Mouse (Mus musculus): ENCODE results near the gene Gm37240. TPM values are rescaled to one million over a fixed set of nuclear protein-coding genes. Genes with fewer than 3 reads are reported as not detected.

Gene Gm37240
- total RNA-seq, 1 experiment: 1.2 TPM

DNA sequence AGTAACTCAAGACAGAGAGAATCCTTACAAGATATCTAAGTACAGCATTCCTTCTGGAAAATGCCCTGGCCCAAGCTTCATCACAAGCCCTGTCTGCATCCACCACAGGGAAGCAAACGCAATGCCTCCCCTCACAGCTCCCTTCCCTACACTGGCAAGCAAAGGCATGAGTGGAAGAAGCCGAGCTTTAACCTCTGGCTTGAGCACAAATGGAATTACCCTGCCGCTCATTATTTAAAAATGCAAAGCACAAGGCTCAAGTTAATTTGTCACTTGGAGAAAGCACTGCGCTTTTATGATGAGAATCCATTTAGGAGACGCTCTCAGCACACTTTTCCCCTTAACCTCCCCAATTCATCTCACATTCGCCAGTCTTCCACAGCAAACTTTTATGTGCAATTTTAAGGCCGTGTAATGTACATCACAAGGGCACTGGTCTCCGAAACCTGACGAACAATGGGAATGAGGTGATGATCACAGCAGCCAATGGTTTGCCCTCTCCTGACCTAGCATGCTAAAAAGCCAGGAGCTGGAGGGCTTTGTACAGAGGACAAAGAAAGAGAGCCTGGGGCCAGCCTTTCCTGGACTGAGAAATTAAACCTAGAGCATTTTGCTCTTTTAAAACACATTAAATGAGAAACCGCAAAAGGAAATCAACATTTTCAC lies 54.7 kb downstream of the Gm37240 start:
- H3K36me3 ChIP-seq (ENCODE audit: control insufficient read depth, insufficient read depth, low read length, poor library complexity, severe bottlenecking): no peaks in the 10 kb centered on the region
- no peak overlapping the region for H3K27ac ChIP-seq (ENCODE audit: insufficient read depth, low read depth, low read length, poor library complexity, severe bottlenecking)
- H3K9me3 ChIP-seq (ENCODE audit: control insufficient read depth, insufficient read depth, low read depth, low read length): no peaks in the 10 kb centered on the region
- H3K4me3 ChIP-seq (ENCODE audit: insufficient read depth in 1 of 2, low read depth in 1 of 2, low read length in 2 of 2, poor library complexity in 1 of 2, severe bottlenecking in 1 of 2): no peak overlapping the region
- in situ Hi-C loops (cut with MboI; ENCODE audit: low sequenced_read_pairs in 2 of 2, unreplicated experiment in 2 of 2): no loop called here
- peaks cover 0 to 9% of the 10 kb centered on the region in 2 experiments; a peak in 2 of 4 replicates for H3K4me1 ChIP-seq (ENCODE audit: control insufficient read depth in 2 of 2, insufficient read depth in 2 of 2, low read length in 2 of 2, poor library complexity in 1 of 2)
- no peak for TF ChIP-seq MAFK (IDR thresholded peaks at IDR 0.05; ENCODE audit: insufficient read depth, low read depth, low read length)
- no peak for TF ChIP-seq CHD2 (IDR thresholded peaks at IDR 0.05; ENCODE audit: low read depth, low read length)
- no peak for TF ChIP-seq ZNF384 (IDR thresholded peaks at IDR 0.05; ENCODE audit: low read depth, low read length)
- TF ChIP-seq HCFC1 (IDR thresholded peaks at IDR 0.05; ENCODE audit: borderline replicate concordance, insufficient read depth, low read length): no peak
- TF ChIP-seq ZC3H11A (IDR thresholded peaks at IDR 0.05; ENCODE audit: borderline replicate concordance, low read depth, low read length): no peak
- no peak for DNase-seq (ENCODE audit: low read depth, low spot score)
- H3K9ac ChIP-seq (ENCODE audit: insufficient read depth, low read depth, low read length, poor library complexity, severe bottlenecking): no peak overlapping the region

DNA sequence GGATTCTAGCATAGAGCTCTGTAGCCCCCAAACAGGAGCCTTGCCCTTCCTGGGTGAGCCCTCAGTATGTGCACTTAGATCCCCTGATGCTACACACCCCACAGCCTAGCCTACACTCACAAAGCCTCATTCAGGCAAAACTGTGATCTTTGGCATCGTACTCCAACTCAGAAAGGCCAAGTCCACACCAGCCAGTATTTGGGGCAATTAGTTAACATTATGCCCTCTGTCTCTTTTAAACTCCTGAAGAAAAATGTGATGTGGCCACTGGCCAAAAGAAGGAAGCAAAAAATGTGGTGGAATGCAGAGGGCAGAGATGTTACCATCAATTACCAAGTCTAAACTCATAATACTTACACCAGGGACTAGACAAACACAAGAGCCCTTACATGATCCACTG lies 55.5 kb downstream of the Gm37240 start:
- Histone ChIP-seq H3K9me3 (ENCODE audit: control insufficient read depth, insufficient read depth, low read depth, low read length) (no peaks in the 10 kb centered on the region), H3K4me1 (ENCODE audit: control insufficient read depth in 2 of 2, insufficient read depth in 2 of 2, low read length in 2 of 2, poor library complexity in 1 of 2) (peaks cover 0 to 11% of the 10 kb centered on the region in 2 experiments; a peak in 2 of 4 replicates), H3K9ac (ENCODE audit: insufficient read depth, low read depth, low read length, poor library complexity, severe bottlenecking) (no peak overlapping the region), H3K4me3 (ENCODE audit: insufficient read depth in 1 of 2, low read depth in 1 of 2, low read length in 2 of 2, poor library complexity in 1 of 2, severe bottlenecking in 1 of 2) (no peak overlapping the region), H3K27ac (ENCODE audit: insufficient read depth, low read depth, low read length, poor library complexity, severe bottlenecking) (no peak overlapping the region), H3K36me3 (ENCODE audit: control insufficient read depth, insufficient read depth, low read length, poor library complexity, severe bottlenecking) (no peaks in the 10 kb centered on the region)
- TF ChIP-seq ZNF384 (IDR thresholded peaks at IDR 0.05; ENCODE audit: low read depth, low read length): no peak
- TF ChIP-seq CHD2 (IDR thresholded peaks at IDR 0.05; ENCODE audit: low read depth, low read length): no peak
- TF ChIP-seq HCFC1 (IDR thresholded peaks at IDR 0.05; ENCODE audit: borderline replicate concordance, insufficient read depth, low read length): no peak
- TF ChIP-seq ZC3H11A (IDR thresholded peaks at IDR 0.05; ENCODE audit: borderline replicate concordance, low read depth, low read length): no peak
- TF ChIP-seq MAFK (IDR thresholded peaks at IDR 0.05; ENCODE audit: insufficient read depth, low read depth, low read length): no peak
- in situ Hi-C loops (cut with MboI; ENCODE audit: low sequenced_read_pairs in 2 of 2, unreplicated experiment in 2 of 2): no loop called here
- DNase-seq (ENCODE audit: low read depth, low spot score): no peak

- no peak for DNase-seq (ENCODE audit: low read depth, low spot score)
- H3K4me3 ChIP-seq (ENCODE audit: insufficient read depth in 1 of 2, low read depth in 1 of 2, low read length in 2 of 2, poor library complexity in 1 of 2, severe bottlenecking in 1 of 2): no peak overlapping the region
- no peak for TF ChIP-seq MAFK (IDR thresholded peaks at IDR 0.05; ENCODE audit: insufficient read depth, low read depth, low read length)
- no peak for TF ChIP-seq HCFC1 (IDR thresholded peaks at IDR 0.05; ENCODE audit: borderline replicate concordance, insufficient read depth, low read length)
- TF ChIP-seq ZNF384 (IDR thresholded peaks at IDR 0.05; ENCODE audit: low read depth, low read length): no peak
- TF ChIP-seq ZC3H11A (IDR thresholded peaks at IDR 0.05; ENCODE audit: borderline replicate concordance, low read depth, low read length): no peak
- TF ChIP-seq CHD2 (IDR thresholded peaks at IDR 0.05; ENCODE audit: low read depth, low read length): no peak
- no peak overlapping the region for H3K9ac ChIP-seq (ENCODE audit: insufficient read depth, low read depth, low read length, poor library complexity, severe bottlenecking)
- H3K4me1 ChIP-seq (ENCODE audit: control insufficient read depth in 2 of 2, insufficient read depth in 2 of 2, low read length in 2 of 2, poor library complexity in 1 of 2): peaks cover 0 to 11% of the 10 kb centered on the region in 2 experiments; a peak in 2 of 4 replicates
- in situ Hi-C loops (cut with MboI; ENCODE audit: low sequenced_read_pairs in 2 of 2, unreplicated experiment in 2 of 2): no loop called here
- H3K27ac ChIP-seq (ENCODE audit: insufficient read depth, low read depth, low read length, poor library complexity, severe bottlenecking): no peak overlapping the region
- H3K36me3 ChIP-seq (ENCODE audit: control insufficient read depth, insufficient read depth, low read length, poor library complexity, severe bottlenecking): no peaks in the 10 kb centered on the region
- H3K9me3 ChIP-seq (ENCODE audit: control insufficient read depth, insufficient read depth, low read depth, low read length): no peaks in the 10 kb centered on the region
These were observed 58.3 kb downstream of the Gm37240 start for GRCm38 (mm10) chr3:85829047-85829446.

DNA sequence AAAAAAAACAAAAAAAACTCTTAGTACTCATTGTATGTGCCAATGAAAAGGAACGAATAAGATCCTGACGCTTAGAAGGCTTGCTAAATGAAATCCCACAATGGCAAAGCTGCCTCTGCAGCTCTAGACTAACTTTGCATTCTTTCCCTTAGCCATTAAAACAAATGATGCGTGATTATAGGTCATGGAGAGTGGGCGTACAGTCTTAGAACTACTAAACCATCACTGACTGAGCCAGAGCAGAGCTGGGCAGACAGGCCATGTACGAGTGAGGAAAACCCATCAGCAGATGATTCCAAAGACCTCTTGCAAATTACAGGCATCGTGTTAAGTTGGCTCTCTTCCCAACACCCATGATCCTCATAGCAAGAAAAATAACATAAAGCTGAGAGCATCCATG lies 59.5 kb downstream of the Gm37240 start:
- Histone ChIP-seq H3K4me3 (ENCODE audit: insufficient read depth in 1 of 2, low read depth in 1 of 2, low read length in 2 of 2, poor library complexity in 1 of 2, severe bottlenecking in 1 of 2) (no peak overlapping the region), H3K4me1 (ENCODE audit: control insufficient read depth in 2 of 2, insufficient read depth in 2 of 2, low read length in 2 of 2, poor library complexity in 1 of 2) (peaks cover 0 to 9% of the 10 kb centered on the region in 2 experiments; a peak in 1 of 4 replicates), H3K36me3 (ENCODE audit: control insufficient read depth, insufficient read depth, low read length, poor library complexity, severe bottlenecking) (no peaks in the 10 kb centered on the region), H3K9me3 (ENCODE audit: control insufficient read depth, insufficient read depth, low read depth, low read length) (no peaks in the 10 kb centered on the region), H3K27ac (ENCODE audit: insufficient read depth, low read depth, low read length, poor library complexity, severe bottlenecking) (no peak overlapping the region), H3K9ac (ENCODE audit: insufficient read depth, low read depth, low read length, poor library complexity, severe bottlenecking) (no peak overlapping the region)
- DNase-seq (ENCODE audit: low read depth, low spot score): no peak
- in situ Hi-C loops (cut with MboI; ENCODE audit: low sequenced_read_pairs in 2 of 2, unreplicated experiment in 2 of 2): no loop called here
- TF ChIP-seq MAFK (IDR thresholded peaks at IDR 0.05; ENCODE audit: insufficient read depth, low read depth, low read length) (no peak), HCFC1 (IDR thresholded peaks at IDR 0.05; ENCODE audit: borderline replicate concordance, insufficient read depth, low read length) (no peak), CHD2 (IDR thresholded peaks at IDR 0.05; ENCODE audit: low read depth, low read length) (no peak), ZC3H11A (IDR thresholded peaks at IDR 0.05; ENCODE audit: borderline replicate concordance, low read depth, low read length) (no peak), ZNF384 (IDR thresholded peaks at IDR 0.05; ENCODE audit: low read depth, low read length) (no peak)

All from ES-E14 (cell line).